Mouse (Mus musculus) gastrocnemius, adult 2 months (tissue): ENCODE data around the gene Elmo3. TPM values are rescaled to one million over a fixed set of nuclear protein-coding genes. Genes with fewer than 3 reads are reported as not detected.

Experiments
- DNase-seq: peaks from one replicate; pipeline ENCODE4 v3.0.0; 2022
- H3K27ac ChIP-seq: fragments of 200-600 bp; 2 replicates; pipeline ENCODE4 v1.8.1; 2022; ENCODE audit warnings: mild to moderate bottlenecking
- H3K4me3 ChIP-seq: fragments of 200-600 bp; 2 replicates; pipeline ENCODE4 v1.8.1; 2022; ENCODE audit warnings: mild to moderate bottlenecking, moderate library complexity
- CTCF ChIP-seq: fragments of 200-600 bp; IDR thresholded peaks from 2 replicates; pipeline ENCODE4 v1.8.1; 2022; ENCODE audit warnings: antibody characterized with exemption, mild to moderate bottlenecking, moderate library complexity
- intact Hi-C: fragments of 180-260 bp; cut with DNase I; formaldehyde crosslinking; loops from one replicate; pipeline ENCODE4 v1.15.1; 2025
- total RNA-seq, 2 experiments: library from RNA; stranded (reverse); gene quantifications; 2 replicates each; pipeline ENCODE4 v1.2.3; 2021

Gene Elmo3
- total RNA-seq, 2 experiments from 2014 or later: 1.2 to 1.6 TPM

- Histone ChIP-seq H3K4me3 (no peak overlapping the region), H3K27ac (no peak overlapping the region)
- intact Hi-C loops: no loop called here
- no peak for TF ChIP-seq CTCF
- peak; percentile 10 for DNase-seq
Observed at GRCm38 (mm10) chr8:105309142-105309847, 3.9 kb downstream of the Elmo3 start.

- no peak overlapping the region for H3K27ac ChIP-seq
- TF ChIP-seq CTCF: no peak
- no peak overlapping the region for H3K4me3 ChIP-seq
- DNase-seq: peak; percentile 5
- intact Hi-C loops: no loop called here
Observed at GRCm38 (mm10) chr8:105310118-105310517, 4.7 kb downstream of the Elmo3 start.

GRCm38 (mm10) chr8:105311718-105312117, 6.3 kb downstream of the Elmo3 start:
- Histone ChIP-seq H3K27ac (no peak overlapping the region), H3K4me3 (no peak overlapping the region)
- intact Hi-C loops: no loop called here
- TF ChIP-seq CTCF: no peak
- peak; percentile 13 for DNase-seq

GRCm38 (mm10) chr8:105312891-105313481, 7.6 kb downstream of the Elmo3 start:
- TF ChIP-seq CTCF: no peak
- intact Hi-C loops: no loop called here
- DNase-seq: no peak
- Histone ChIP-seq H3K27ac (no peak overlapping the region), H3K4me3 (no peak overlapping the region)

GRCm38 (mm10) chr8:105313622-105314402, 8.4 kb downstream of the Elmo3 start:
- H3K27ac ChIP-seq: no peak overlapping the region
- no peak overlapping the region for H3K4me3 ChIP-seq
- intact Hi-C loops: no loop called here
- DNase-seq: peak; percentile 12
- no peak for TF ChIP-seq CTCF

GRCm38 (mm10) chr8:105315073-105315769, 9.8 kb downstream of the Elmo3 start:
- DNase-seq: peak; percentile 23
- Histone ChIP-seq H3K27ac (no peak overlapping the region), H3K4me3 (no peak overlapping the region)
- TF ChIP-seq CTCF: no peak
- intact Hi-C loops: no loop called here

GRCm38 (mm10) chr8:105317941-105318340, 12.5 kb downstream of the Elmo3 start:
- TF ChIP-seq CTCF: no peak
- peak; percentile 67 for DNase-seq
- Histone ChIP-seq H3K4me3 (no peak overlapping the region), H3K27ac (peak overlapping the region; percentile 86)
- intact Hi-C loops: no loop called here

- intact Hi-C loops: no loop called here
- H3K27ac ChIP-seq: peak overlapping the region; percentile 86
- no peak for TF ChIP-seq CTCF
Observed at GRCm38 (mm10) chr8:105318662-105319190, 13.3 kb downstream of the Elmo3 start.

GRCm38 (mm10) chr8:105323183-105323582, 17.8 kb downstream of the Elmo3 start:
- no peak for TF ChIP-seq CTCF
- intact Hi-C loops: no loop called here
- Histone ChIP-seq H3K27ac (no peak overlapping the region), H3K4me3 (no peak overlapping the region)
- DNase-seq: no peak

More at GRCm38 (mm10) chr8:105318662-105319190, 13.3 kb downstream of the Elmo3 start:
- no peak for DNase-seq
- no peak overlapping the region for H3K4me3 ChIP-seq

GRCm38 (mm10) chr8:105325641-105326093, 20.3 kb downstream of the Elmo3 start:
- peak overlapping the region; percentile 84 for H3K4me3 ChIP-seq
- DNase-seq: no peak
- no peak for TF ChIP-seq CTCF
- intact Hi-C loops: loop anchor here (2.0 kb wide), 1 partner anchor 27 kb away; no protein-coding TSS in a partner anchor
- peak overlapping the region; percentile 95 for H3K27ac ChIP-seq

- intact Hi-C loops: loop anchor here (2.0 kb wide), 1 partner anchor 27 kb away; no protein-coding TSS in a partner anchor
- H3K4me3 ChIP-seq: peak within 1 kb of the TSS; percentile 84
- TF ChIP-seq CTCF: peak; percentile 63
- peak; percentile 97 for DNase-seq
- peak within 1 kb of the TSS; percentile 95 for H3K27ac ChIP-seq
Observed at GRCm38 (mm10) chr8:105326141-105326672, 20.8 kb downstream of the Elmo3 start, which contains the start of the genes Lrrc29 and Tmem208. Gene Lrrc29, minus strand, starts transcription at chr8:105326278. Gene Tmem208, plus strand, starts transcription at chr8:105326354.

- no peak for TF ChIP-seq CTCF
- intact Hi-C loops: loop anchor here (2.0 kb wide), 1 partner anchor 28 kb away; no protein-coding TSS in a partner anchor
- no peak for DNase-seq
- Histone ChIP-seq H3K4me3 (peak overlapping the region; percentile 84), H3K27ac (peak overlapping the region; percentile 95)
Observed at GRCm38 (mm10) chr8:105326968-105327367, 21.6 kb downstream of the Elmo3 start.
